Mouse (Mus musculus): Measurements from ENCODE around the gene Coro2a.

Coro2a gene

GRCm38 (mm10) chr4:46526798-46527557, 75.0 kb downstream of the Coro2a start:
- DNase-seq (ENCODE audit: low read depth, low spot score), result peak; percentile 50

GRCm38 (mm10) chr4:46526226-46526625, 75.8 kb downstream of the Coro2a start:
- DNase-seq (ENCODE audit: low read depth, low spot score), result no peak

DNA sequence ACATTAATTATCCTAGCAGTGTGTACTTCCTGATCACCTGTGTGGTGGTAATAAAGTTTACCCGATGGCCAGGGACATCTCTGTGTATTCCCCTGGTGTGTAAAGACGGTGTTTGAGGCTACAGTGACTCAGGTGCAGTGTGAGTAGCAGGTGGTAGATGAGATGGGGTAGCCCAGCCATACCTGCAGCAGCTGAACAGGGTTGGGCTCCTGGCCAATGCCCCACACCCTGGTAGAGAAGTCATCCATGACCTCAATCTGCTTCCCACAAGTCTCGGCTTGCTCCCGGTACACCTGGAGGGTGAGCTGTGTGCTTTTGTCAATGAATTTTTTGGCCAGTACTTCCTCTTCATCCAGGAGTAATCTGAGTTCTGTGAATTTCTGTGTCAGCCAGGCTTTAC, 78.7 kb downstream of the Coro2a start:
- DNase-seq (ENCODE audit: low read depth, low spot score), result no peak

DNA sequence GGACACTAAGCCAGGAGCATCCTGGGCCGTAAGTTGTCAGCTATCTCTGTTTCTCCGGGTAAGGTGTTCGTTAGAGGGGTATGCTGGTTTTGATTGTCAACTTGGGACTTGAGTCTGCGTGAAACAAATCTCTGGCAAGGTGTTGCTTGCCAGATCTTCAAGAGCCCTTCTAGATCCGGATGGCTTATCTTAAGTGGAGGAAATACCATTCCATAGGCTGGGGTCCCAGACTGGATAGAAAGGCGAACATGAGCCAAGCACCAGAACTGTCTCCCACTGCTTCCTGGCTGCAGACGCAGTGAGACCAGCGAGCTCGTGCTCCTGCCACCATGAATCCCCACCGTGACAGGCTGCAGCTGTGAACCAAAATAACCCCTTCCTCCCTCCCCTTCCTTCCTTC, 80.5 kb downstream of the Coro2a start:
- no peak for DNase-seq (ENCODE audit: low read depth, low spot score)

DNA sequence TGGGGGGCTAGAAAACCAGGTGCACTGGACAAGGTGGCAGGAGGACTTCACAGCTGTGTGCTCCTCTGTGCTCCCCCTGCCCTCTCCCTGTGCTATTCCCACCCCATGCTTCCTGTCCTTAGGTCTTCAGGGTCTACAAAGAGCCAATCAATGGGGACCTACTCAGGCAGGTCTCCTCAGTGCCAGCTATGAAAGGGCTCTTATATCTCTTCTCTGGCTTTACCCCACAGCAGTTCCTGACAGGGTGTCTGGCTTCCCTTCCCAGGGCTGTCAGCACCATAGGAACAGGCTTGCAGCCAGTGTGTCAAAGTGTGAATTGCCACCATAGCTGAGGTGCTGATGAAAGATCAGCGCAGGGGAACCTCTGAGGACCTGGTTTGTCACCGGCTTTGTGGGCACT, 81.5 kb downstream of the Coro2a start:
- DNase-seq (ENCODE audit: low read depth, low spot score), result no peak

DNA sequence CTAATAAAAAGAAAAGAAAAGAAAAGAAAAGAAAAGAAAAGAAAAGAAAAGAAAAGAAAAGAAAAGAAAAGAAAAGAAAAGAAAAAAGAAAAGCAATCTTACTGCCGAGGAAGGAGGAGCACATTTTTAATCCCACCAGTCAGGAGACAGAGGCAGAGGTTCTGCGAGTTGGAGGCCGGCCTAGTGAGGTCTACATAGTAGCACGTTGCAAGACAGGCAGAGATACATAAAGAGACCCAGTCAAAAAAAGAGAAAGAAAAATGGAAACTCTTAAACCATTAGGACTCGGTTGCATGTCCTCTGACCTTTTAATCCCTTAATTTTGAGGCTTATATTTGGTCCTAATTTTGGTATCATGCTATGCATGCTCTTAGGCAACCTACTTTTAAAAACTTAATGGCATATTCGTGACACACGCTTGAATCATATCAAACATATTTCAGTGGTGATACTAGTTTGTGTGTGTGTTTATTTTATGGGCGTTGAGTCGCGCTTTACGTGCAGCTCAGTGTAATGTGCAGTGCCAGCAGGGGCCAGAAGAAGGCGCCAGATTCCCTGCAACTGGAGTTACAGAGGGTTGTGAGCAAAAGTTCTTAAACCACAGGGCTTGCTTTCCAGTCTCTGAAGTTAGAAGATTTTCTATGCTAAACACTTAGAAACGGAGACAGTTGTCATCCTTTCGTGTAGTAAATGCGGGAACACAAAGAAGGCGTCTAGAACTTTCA, 94.1 kb downstream of the Coro2a start:
- DNase-seq (ENCODE audit: low read depth, low spot score), result peak; percentile 82

DNA sequence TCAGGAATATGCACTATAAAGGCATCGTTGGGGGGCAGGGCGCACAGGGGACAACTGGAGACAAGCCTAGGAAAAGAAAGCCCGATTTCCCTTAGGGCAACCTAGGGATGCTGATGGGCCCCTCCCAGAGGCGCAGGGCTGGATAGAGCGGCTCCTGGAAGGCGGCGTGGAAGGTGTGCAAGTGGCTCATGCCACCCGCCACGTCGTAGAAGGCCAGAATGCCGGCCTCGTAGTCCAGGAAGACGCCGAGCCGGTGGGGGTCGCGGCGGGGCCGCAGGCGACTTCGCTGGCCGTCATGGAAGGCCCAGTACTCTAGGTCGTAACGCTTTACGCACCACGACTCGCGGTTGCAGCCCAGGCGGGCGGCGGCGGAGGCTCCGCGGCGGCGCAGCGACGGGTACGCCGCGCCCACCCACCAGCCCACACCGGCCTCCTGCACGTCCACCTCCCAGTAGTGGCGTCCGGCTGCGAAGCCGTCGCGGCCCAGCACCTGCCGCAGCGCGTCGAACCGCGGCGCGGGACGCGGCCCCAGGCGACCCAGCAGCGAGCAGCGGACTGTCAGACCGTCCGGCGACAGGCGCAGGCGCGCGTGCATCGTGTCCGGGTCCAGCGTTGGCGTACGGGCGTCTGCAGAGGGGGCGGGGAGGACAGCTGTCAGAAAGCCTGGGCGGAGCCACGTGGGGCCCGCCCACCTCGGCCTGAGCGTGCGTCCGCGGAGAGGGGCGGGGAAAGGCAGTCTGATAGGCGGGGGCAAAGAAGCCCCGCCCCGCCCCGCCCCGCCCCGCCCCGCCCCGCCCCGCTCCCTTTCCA, 95.0 kb downstream of the Coro2a start:
- DNase-seq (ENCODE audit: low read depth, low spot score), result peak; percentile 87

GRCm38 (mm10) chr4:46505361-46506057, 96.5 kb downstream of the Coro2a start:
- no peak for DNase-seq (ENCODE audit: low read depth, low spot score)

GRCm38 (mm10) chr4:46503881-46504280, 98.1 kb downstream of the Coro2a start:
- no peak for DNase-seq (ENCODE audit: low read depth, low spot score)

DNA sequence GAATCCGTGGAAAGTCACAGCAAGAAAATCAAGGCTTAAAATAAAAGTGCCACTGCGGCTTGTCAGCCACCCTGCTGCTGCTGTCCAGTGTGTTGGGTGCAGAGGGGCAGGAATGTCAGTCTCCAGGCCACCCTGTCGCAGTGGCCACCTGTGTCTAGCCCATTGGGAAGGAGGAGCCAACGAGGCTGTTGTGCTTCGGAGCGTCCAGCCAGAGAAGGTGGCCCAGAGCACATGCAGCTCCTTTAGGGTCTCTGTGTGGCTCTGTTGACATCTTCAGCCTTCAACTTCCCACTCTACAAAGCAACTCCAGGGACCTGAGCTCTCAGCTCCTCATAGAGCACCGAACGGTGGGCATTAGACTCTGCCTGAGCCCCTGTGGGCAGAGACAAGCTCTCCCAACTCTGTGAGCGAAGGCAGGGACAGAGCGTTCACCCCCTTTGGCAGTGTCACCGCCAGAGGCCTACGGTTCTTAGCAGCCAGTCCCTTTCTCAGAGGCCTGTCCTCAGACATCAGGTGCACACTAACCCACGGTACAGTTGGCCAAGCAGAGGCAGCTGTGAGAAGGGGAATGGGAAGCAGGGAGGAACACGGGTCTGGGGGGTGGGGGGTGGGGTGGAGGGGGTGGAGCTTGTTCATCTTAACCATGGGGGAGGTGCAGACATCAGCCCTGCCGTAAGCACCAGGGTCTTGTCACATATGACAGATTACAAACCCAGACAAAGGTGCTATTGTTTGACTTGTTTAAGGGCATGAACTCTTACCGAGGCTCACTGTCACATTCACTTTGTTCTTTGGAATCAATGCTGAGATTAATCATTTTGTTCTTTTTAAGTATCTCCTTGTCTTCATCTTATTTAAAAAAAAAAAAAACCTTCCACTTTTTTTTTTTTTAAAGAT, 99.1 kb downstream of the Coro2a start:
- no peak for DNase-seq (ENCODE audit: low read depth, low spot score)

GRCm38 (mm10) chr4:46498976-46499375, 103.0 kb downstream of the Coro2a start:
- peak; percentile 42 for DNase-seq (ENCODE audit: low read depth, low spot score)

DNA sequence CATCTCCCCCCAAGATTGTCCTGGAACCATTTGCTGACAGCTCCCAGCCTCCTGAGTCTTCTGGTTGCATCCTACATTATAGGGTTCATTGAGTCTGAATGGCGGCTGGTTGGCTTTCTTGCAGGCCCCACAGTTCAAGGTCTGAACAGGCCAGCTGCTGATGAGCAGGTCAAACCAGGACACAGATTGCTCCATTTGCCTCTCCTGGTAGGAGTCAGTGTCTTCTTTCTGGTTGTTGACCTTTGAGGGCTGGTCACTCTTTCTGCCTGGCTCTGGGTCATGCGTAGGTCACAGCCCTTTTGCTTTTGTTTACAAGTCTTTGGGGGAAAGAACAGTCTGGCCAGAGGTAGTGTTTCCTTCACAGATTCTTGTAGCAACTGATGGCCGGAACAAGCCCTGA, 103.5 kb downstream of the Coro2a start:
- no peak for DNase-seq (ENCODE audit: low read depth, low spot score)

DNA sequence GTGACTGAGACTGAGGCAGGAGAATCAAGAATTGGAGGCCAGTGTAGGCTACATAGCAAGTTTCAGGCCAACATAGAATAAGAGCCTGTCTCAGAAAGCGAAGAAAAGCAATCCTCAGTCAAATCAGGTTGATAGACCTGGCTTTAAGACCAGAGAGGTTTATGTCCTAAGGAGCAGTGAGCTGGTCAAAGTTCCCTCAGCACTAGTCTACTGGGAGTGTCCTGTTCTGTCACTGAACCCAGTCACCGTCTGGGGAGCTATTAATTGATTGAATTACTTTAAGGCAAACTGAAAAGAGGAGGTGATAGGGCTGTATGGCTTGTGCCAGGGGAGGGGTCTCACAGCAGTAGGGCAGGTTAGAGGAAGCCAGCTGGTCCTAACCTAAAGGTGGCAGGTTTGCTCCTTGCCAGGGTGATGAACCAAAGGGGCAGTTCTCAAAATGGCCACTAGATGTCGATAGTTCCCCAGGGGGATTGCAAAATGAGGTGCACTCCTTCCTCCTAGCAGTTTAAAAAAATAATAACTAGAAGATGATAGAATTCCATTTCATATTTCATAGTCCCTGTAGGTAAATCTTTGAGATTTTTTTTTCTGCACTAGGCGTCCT, 104.6 kb downstream of the Coro2a start:
- peak; percentile 60 for DNase-seq (ENCODE audit: low read depth, low spot score)

GRCm38 (mm10) chr4:46495543-46495942, 106.5 kb downstream of the Coro2a start:
- DNase-seq (ENCODE audit: low read depth, low spot score), result no peak

DNA sequence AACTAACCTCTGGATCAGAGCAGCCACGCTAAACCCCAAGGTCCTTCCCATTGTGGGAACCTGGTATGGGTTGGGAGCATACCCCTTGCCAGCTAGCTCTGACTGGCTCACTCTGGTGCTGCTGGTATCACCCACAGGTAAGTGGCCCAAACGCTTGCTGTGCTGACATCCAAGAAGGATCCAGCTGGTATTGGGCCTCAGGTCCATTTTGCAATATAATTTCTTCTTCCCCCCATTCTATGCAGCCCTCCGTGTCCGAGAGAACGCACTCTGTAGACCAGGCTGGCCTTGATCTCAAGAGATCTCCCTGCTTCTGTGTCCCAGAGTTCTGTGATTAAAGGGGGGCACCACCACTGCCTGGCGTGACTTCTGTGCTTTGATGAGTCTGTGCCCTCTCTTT, 108.9 kb downstream of the Coro2a start:
- DNase-seq (ENCODE audit: low read depth, low spot score), result no peak

DNA sequence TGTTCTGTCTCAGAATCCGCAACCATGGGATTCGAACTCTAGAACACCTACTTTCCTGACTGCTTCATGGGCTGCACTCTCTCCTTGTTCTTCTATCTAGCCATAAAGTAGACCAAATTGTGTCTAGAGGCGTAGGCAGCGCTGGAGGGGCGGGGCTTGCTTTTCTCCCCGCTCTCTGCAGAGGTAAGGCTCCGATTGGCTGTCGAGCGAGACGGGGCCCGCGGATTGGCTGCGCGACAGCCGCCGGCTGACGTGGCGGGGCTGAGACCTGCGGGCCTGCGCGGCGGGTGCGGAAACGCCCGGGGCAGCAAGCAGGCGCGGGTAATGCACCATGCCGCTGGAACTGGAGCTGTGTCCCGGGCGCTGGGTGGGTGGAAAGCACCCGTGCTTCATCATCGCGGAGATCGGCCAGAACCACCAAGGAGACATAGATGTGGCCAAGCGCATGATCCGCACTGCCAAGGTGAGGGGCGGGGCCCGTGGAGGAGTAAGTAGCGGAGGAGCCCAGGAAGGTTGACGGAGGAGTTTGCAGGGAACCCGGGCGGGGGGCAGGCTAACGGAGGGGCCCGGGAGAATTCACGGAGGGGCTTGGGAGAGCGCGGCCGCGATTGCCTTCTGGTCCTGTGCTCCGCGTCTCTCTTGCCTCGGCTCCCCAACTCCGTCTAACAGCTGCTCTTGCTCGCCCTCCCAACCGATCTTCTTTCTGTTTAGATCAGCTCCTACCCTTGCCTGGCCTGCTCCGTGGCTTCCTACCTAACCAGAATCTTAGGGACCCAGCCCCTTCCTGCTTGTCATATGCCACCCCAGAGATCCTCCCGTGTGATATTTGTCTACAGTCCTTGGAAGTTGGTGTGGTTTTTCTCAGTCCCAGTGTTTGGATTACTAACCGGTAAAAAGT, 112.7 kb downstream of the Coro2a start, which contains the start of gene Nans:
TSS of gene Nans (plus strand) at position 221 of the 898 bp plus-strand sequence.
- peak; percentile 96 for DNase-seq (ENCODE audit: low read depth, low spot score)

GRCm38 (mm10) chr4:46487348-46487747, 114.7 kb downstream of the Coro2a start:
- DNase-seq (ENCODE audit: low read depth, low spot score), result no peak

Measured in ES-CJ7 (cell line).